Mouse (Mus musculus) testis, postnatal 10 days (tissue): ENCODE data around the gene 4931428L18Rik.
"Not testable (repeated sequence)": the region's sequence is repeated elsewhere in the genome, so short reads cannot be mapped to it uniquely, and the experiment has no call there.

Experiments
- DNase-seq: peaks from one replicate; pipeline ENCODE4 v3.0.0; 2021; ENCODE audit warnings: low spot score

Gene 4931428L18Rik

GRCm38 (mm10) chr1:31058861-31059351, 163.6 kb downstream of the 4931428L18Rik start:
- DNase-seq = no peak

- no peak for DNase-seq
These were observed 164.3 kb downstream of the 4931428L18Rik start for GRCm38 (mm10) chr1:31058196-31058595.

- no peak for DNase-seq
These were observed 171.0 kb downstream of the 4931428L18Rik start for GRCm38 (mm10) chr1:31051370-31051921.

GRCm38 (mm10) chr1:31049954-31050652, 172.4 kb downstream of the 4931428L18Rik start:
- no peak for DNase-seq

- DNase-seq = no peak
These were observed 179.3 kb downstream of the 4931428L18Rik start for GRCm38 (mm10) chr1:31043208-31043607.

- DNase-seq = no peak
These were observed 179.7 kb downstream of the 4931428L18Rik start for GRCm38 (mm10) chr1:31042793-31043192.

- DNase-seq = no peak
These were observed 188.5 kb downstream of the 4931428L18Rik start for GRCm38 (mm10) chr1:31033851-31034534.

GRCm38 (mm10) chr1:31032351-31032750, 190.1 kb downstream of the 4931428L18Rik start:
- no peak for DNase-seq

- DNase-seq = no peak
These were observed 199.3 kb downstream of the 4931428L18Rik start for GRCm38 (mm10) chr1:31023173-31023572.

GRCm38 (mm10) chr1:31019283-31019682, 203.2 kb downstream of the 4931428L18Rik start:
- no peak for DNase-seq

GRCm38 (mm10) chr1:31017377-31017776, 205.1 kb downstream of the 4931428L18Rik start:
- no peak for DNase-seq

GRCm38 (mm10) chr1:31016068-31016467, 206.4 kb downstream of the 4931428L18Rik start:
- no peak for DNase-seq

GRCm38 (mm10) chr1:31015261-31015660, 207.2 kb downstream of the 4931428L18Rik start:
- DNase-seq = no peak

- not testable (repeated sequence) for DNase-seq
These were observed 244.6 kb downstream of the 4931428L18Rik start, which contains the start of gene AC153137.1 for GRCm38 (mm10) chr1:30977868-30978267. TSS of gene AC153137.1 (minus strand) at chr1:30977968.

GRCm38 (mm10) chr1:30977239-30977638, 245.2 kb downstream of the 4931428L18Rik start:
- DNase-seq = peak; percentile 50

- DNase-seq = no peak
These were observed 270.7 kb downstream of the 4931428L18Rik start for GRCm38 (mm10) chr1:30951795-30952194.

- no peak for DNase-seq
These were observed 272.0 kb downstream of the 4931428L18Rik start for GRCm38 (mm10) chr1:30950456-30950835.

GRCm38 (mm10) chr1:30949710-30950455, 272.6 kb downstream of the 4931428L18Rik start:
- peak; percentile 97 for DNase-seq

GRCm38 (mm10) chr1:30948950-30949639, 273.4 kb downstream of the 4931428L18Rik start:
- peak; percentile 77 for DNase-seq

- no peak for DNase-seq
These were observed 274.0 kb downstream of the 4931428L18Rik start for GRCm38 (mm10) chr1:30948361-30948949.
